Mouse (Mus musculus) heart, postnatal 10 days (tissue): Measurements from ENCODE around the gene Rpia. TPM values are rescaled to one million over a fixed set of nuclear protein-coding genes. Genes with fewer than 3 reads are reported as not detected.
"Not testable (repeated sequence)": the region's sequence is repeated elsewhere in the genome, so short reads cannot be mapped to it uniquely, and the experiment has no call there.

Source experiments
- DNase-seq, 2 experiments: peaks; one replicate each; pipeline ENCODE4 v3.0.0; 2021
- intact Hi-C: fragments of 180-260 bp; cut with DNase I; formaldehyde crosslinking; loops from one replicate; pipeline ENCODE4 v1.15.1; 2025
- total RNA-seq, 2 experiments: library from RNA; stranded (reverse); gene quantifications; 2 replicates each; pipeline ENCODE4 v1.2.3; 2021

Gene Rpia
- 10 to 100 TPM in 1 of 2 experiments, 1 to 10 TPM in 1; 7.4 to 11.1 TPM for total RNA-seq

- peak; percentile 99 for DNase-seq
- intact Hi-C loops: no loop called here
Measured at GRCm38 (mm10) chr6:70791824-70792535, at the start of gene Rpia. TSS of gene Rpia (minus strand) at chr6:70792232.

GRCm38 (mm10) chr6:70840281-70840680 lies 48.2 kb upstream of the Rpia start:
- intact Hi-C loops: no loop called here
- DNase-seq: no peak

- DNase-seq: no peak
- intact Hi-C loops: no loop called here
Measured at GRCm38 (mm10) chr6:70838532-70838931, 46.5 kb upstream of the Rpia start.

- intact Hi-C loops: no loop called here
- no peak for DNase-seq
Measured at GRCm38 (mm10) chr6:70837297-70837696, 45.3 kb upstream of the Rpia start.

GRCm38 (mm10) chr6:70831179-70831839 lies 39.3 kb upstream of the Rpia start:
- intact Hi-C loops: no loop called here
- DNase-seq: no peak

GRCm38 (mm10) chr6:70830552-70830951 lies 38.5 kb upstream of the Rpia start:
- no peak for DNase-seq
- intact Hi-C loops: no loop called here

- DNase-seq: no peak
- intact Hi-C loops: no loop called here
Measured at GRCm38 (mm10) chr6:70829451-70829850, 37.4 kb upstream of the Rpia start.

GRCm38 (mm10) chr6:70824987-70825337 lies 32.9 kb upstream of the Rpia start:
- intact Hi-C loops: no loop called here
- no peak for DNase-seq

GRCm38 (mm10) chr6:70824085-70824986 lies 32.3 kb upstream of the Rpia start:
- intact Hi-C loops: no loop called here

GRCm38 (mm10) chr6:70823277-70823676 lies 31.2 kb upstream of the Rpia start:
- intact Hi-C loops, DNase-seq: not testable (repeated sequence)

More at GRCm38 (mm10) chr6:70824085-70824986, 32.3 kb upstream of the Rpia start:
- peak; percentile 80 to 82 for DNase-seq

- intact Hi-C loops: no loop called here
- DNase-seq: no peak
Measured at GRCm38 (mm10) chr6:70822386-70822910, 30.4 kb upstream of the Rpia start.

GRCm38 (mm10) chr6:70821566-70821965 lies 29.5 kb upstream of the Rpia start:
- intact Hi-C loops: no loop called here
- peak; percentile 29 to 33 for DNase-seq

- intact Hi-C loops: no loop called here
Measured at GRCm38 (mm10) chr6:70815471-70815870, 23.4 kb upstream of the Rpia start.

GRCm38 (mm10) chr6:70814629-70814950 lies 22.6 kb upstream of the Rpia start:
- intact Hi-C loops: loop anchor here (5.0 kb wide), 1 partner anchor 33 kb away; no protein-coding TSS in a partner anchor
- no peak for DNase-seq

More at GRCm38 (mm10) chr6:70815471-70815870, 23.4 kb upstream of the Rpia start:
- DNase-seq: no peak

GRCm38 (mm10) chr6:70813921-70814628 lies 22.0 kb upstream of the Rpia start:
- intact Hi-C loops: loop anchor here (2.0 to 5.0 kb wide), 2 partner anchors 33 to 107 kb away; no protein-coding TSS in a partner anchor

GRCm38 (mm10) chr6:70812526-70812895 lies 20.5 kb upstream of the Rpia start:
- intact Hi-C loops: loop anchor here (1.0 to 5.0 kb wide), 3 partner anchors 35 to 108 kb away; no protein-coding TSS in a partner anchor
- DNase-seq: no peak

More at GRCm38 (mm10) chr6:70813921-70814628, 22.0 kb upstream of the Rpia start:
- DNase-seq: no peak

- intact Hi-C loops: loop anchor here (1.0 to 5.0 kb wide), 3 partner anchors 35 to 109 kb away; no protein-coding TSS in a partner anchor
- peak; percentile 84 to 88 for DNase-seq
Measured at GRCm38 (mm10) chr6:70811557-70812525, 19.8 kb upstream of the Rpia start.

- DNase-seq: no peak
- intact Hi-C loops: loop anchor here (5.0 kb wide), 1 partner anchor 37 kb away; no protein-coding TSS in a partner anchor
Measured at GRCm38 (mm10) chr6:70810524-70810923, 18.5 kb upstream of the Rpia start.

GRCm38 (mm10) chr6:70806514-70806912 lies 14.5 kb upstream of the Rpia start:
- intact Hi-C loops: loop anchor here (5.0 kb wide), 1 partner anchor 321 kb away; no protein-coding TSS in a partner anchor

More at GRCm38 (mm10) chr6:70806514-70806912, 14.5 kb upstream of the Rpia start:
- no peak for DNase-seq
